Mouse (Mus musculus) forebrain, embryonic 11.5 days (tissue): ENCODE data around the gene C1qtnf7. TPM values are rescaled to one million over a fixed set of nuclear protein-coding genes. Genes with fewer than 3 reads are reported as not detected.

Source experiments
- ATAC-seq: fragments of 200-750 bp; cut with Nextera tagmentation; replicated peaks from 2 replicates; pipeline ENCODE4 v1.8.0; 2017; ENCODE audit warnings: moderate TSS enrichment; ENCODE audit not compliant: low FRiP score
- DNase-seq: peaks from one replicate; pipeline ENCODE4 v3.0.0-alpha.2; 2017; ENCODE audit warnings: low spot score
- H3K27ac ChIP-seq: fragments of 300-500 bp; sonication (generic); 2 replicates; pipeline ENCODE4 v1.5.1; 2014; ENCODE audit warnings: low read depth, low read length
- H3K27me3 ChIP-seq: fragments of 300-500 bp; sonication (generic); 2 replicates; pipeline ENCODE4 v1.6.1; 2014; ENCODE audit warnings: mild to moderate bottlenecking, low read length, mixed read lengths; ENCODE audit not compliant: control insufficient read depth, insufficient read depth
- H3K36me3 ChIP-seq: fragments of 300-500 bp; sonication (generic); 2 replicates; pipeline ENCODE4 v1.6.1; 2014; ENCODE audit warnings: mild to moderate bottlenecking, low read length, moderate library complexity, mixed read lengths; ENCODE audit not compliant: control insufficient read depth, insufficient read depth
- H3K4me1 ChIP-seq: fragments of 300-500 bp; sonication (generic); replicated peaks from 2 replicates; pipeline ENCODE4 v1.6.1; 2014; ENCODE audit warnings: low read length, mixed read lengths; ENCODE audit not compliant: control insufficient read depth, insufficient read depth
- H3K4me2 ChIP-seq: fragments of 300-500 bp; sonication (generic); 2 replicates; pipeline ENCODE4 v1.6.1; 2014; ENCODE audit warnings: low read depth, mild to moderate bottlenecking, low read length, moderate library complexity, mixed read lengths; ENCODE audit not compliant: severe bottlenecking
- H3K4me3 ChIP-seq: fragments of 300-500 bp; sonication (generic); 2 replicates; pipeline ENCODE4 v1.5.1; 2014; ENCODE audit warnings: low read depth, low read length
- H3K9ac ChIP-seq: fragments of 300-500 bp; sonication (generic); 2 replicates; pipeline ENCODE4 v1.6.1; 2014; ENCODE audit warnings: low read length
- H3K9me3 ChIP-seq: fragments of 300-500 bp; sonication (generic); 2 replicates; pipeline ENCODE4 v1.6.1; 2016; ENCODE audit warnings: low read length, mixed read lengths; ENCODE audit not compliant: control insufficient read depth
- WGBS: fragments of 180-500 bp; shearing (Covaris S2); extraction: QIAGEN DNeasy Blood & Tissue Kit; methylation state at CpG from one replicate; pipeline ENCODE4 v1.1.7; 2014; 5-methylcytosine and 5-hydroxymethylcytosine counted together
- polyA plus RNA-seq: library from polyadenylated mRNA; unstranded; fragments of >200 nt; fragmentation: Nextera tagmentation; extraction: Ambion mirVana; gene quantifications from 2 replicates; pipeline ENCODE4 v1.2.1, GENCODE M21; 2014

The C1qtnf7 gene
- polyA plus RNA-seq, 1 experiment from 2014 or later: 0.28 TPM

DNA sequence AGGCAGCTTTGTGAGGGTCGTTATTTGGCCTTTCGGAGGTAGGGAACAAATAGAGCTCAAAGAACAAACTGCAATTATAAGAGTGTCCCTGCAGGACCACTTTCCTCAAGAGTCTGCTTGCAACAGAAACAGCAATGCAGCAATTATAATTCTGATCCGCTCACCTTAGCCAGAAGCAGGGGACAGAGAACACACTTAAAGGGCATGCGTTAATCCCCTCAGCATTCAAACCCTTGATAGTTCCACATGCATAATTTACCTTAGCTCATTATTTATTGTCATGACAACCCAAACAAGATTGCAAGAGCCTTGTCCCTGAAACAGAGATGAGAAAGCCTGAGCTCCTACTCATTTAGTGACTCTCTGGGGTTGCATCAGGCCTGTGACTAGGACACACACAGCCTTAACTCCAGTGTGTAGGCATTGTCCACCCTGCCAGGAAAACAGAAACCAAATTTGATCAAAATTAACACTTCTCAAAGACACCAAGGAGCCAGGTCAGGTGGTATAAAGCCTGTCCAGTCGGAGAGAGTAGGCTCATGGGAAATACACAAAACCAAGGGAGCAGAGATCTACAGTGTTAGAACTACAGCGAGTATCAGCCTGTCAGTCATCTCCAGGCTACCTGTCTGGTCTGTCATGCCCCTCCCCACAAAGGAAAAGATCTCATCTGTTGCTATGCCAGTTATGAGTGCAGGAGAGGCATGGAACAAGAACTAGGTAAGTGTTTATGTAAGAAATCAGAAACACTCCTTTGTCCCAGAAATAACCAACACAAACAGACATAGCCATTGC lies 68.2 kb downstream of the C1qtnf7 start:
- no peak overlapping the region for H3K4me3 ChIP-seq
- H3K27ac ChIP-seq: no peak overlapping the region
- H3K9ac ChIP-seq: no peak overlapping the region
- DNase-seq (no peak), ATAC-seq (peak; percentile 67)
- 0 out of 2 replicates have a peak, but pooled peaks cover 2% of the 10 kb centered on the region for H3K4me1 ChIP-seq
- 49% methylated on average over 6 of the region's 6 CpGs for WGBS
- no peaks in the 10 kb centered on the region for H3K9me3 ChIP-seq
- H3K27me3 ChIP-seq: no peaks in the 10 kb centered on the region
- H3K4me2 ChIP-seq: no peak overlapping the region
- H3K36me3 ChIP-seq: no peaks in the 10 kb centered on the region

GRCm38 (mm10) chr5:43584464-43584863 lies 69.1 kb downstream of the C1qtnf7 start:
- H3K9me3 ChIP-seq: no peaks in the 10 kb centered on the region
- ATAC-seq (no peak), DNase-seq (no peak)
- H3K4me2 ChIP-seq: no peak overlapping the region
- H3K4me1 ChIP-seq: no peaks in the 10 kb centered on the region
- WGBS: 60% methylated on average over 1 of the region's 1 CpGs
- H3K27ac ChIP-seq: no peak overlapping the region
- no peaks in the 10 kb centered on the region for H3K27me3 ChIP-seq
- no peaks in the 10 kb centered on the region for H3K36me3 ChIP-seq
- no peak overlapping the region for H3K9ac ChIP-seq
- no peak overlapping the region for H3K4me3 ChIP-seq

DNA sequence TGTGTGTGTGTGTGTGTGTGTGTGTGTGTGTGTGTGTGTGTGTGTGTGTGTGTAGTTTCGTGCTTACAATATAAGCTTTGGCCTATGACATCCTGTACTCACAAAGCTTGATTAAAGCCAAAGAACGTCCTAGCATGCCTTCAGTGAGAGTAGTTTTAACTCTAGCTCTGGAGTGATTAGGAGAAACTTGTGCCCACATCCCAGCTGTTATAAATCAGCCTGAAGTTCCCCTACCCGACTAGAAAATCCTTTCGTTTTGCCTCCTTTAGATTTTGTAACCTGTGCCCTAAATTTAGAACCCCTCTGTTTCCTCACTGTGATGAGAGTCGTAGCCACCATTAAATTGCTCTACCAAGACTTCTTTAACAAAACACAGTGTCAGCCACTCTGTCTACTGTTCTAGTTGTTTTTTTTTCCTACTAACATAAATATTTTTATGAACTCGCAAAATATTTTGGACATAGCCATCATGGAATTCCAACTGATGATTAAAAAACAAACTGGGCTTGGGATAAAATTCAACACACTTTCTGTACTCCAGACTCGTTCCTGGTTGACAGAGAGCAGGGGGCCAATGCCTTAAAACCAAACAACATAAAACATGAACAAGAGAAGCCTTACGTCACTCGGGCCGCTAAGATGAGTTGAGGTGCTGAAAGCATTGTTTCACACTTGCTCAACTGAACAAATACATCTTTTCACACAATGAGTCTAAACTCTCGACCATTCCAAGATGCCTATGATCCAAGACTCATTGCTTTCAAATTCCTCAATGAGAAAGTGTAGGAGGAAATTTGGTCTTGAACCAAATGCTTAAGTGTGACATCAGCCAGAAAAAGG lies 70.3 kb downstream of the C1qtnf7 start:
- Histone ChIP-seq H3K9ac (no peak overlapping the region), H3K27me3 (no peaks in the 10 kb centered on the region), H3K9me3 (no peaks in the 10 kb centered on the region), H3K4me1 (no peaks in the 10 kb centered on the region), H3K36me3 (no peaks in the 10 kb centered on the region), H3K27ac (no peak overlapping the region), H3K4me2 (no peak overlapping the region), H3K4me3 (no peak overlapping the region)
- WGBS: 75% methylated on average over 11 of the region's 11 CpGs
- DNase-seq (no peak), ATAC-seq (no peak)

DNA sequence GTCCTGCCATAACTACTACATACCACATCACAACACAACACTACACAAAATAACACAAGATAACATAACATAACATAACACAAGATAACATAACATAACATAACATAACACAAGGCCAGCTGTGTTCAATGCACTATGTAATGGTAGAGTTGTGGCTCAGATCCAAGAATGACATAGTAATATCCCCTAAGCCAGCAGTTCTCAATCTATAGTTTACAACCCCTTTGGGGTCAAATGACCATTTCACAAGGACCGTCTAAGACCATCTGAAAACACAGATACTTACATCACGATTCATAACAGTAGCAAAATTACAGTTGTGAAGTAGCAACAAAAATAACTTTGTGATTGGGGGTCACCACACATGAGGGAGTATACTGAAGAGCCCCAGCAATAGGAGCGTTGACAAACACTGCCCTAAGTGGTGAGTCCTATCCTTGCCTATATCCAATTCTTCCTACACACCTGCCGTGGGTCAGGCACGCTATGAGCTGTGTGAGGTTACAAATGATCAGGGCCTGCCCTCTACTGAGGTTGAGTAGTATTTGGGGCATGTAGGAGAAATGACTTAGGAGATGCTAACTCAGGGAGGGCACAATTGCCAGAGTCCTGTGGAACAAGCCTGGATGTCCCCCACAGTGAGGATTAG lies 73.6 kb downstream of the C1qtnf7 start:
- no peak overlapping the region for H3K27ac ChIP-seq
- H3K4me3 ChIP-seq: no peak overlapping the region
- no peaks in the 10 kb centered on the region for H3K27me3 ChIP-seq
- no peak overlapping the region for H3K9ac ChIP-seq
- WGBS: 74% methylated on average over 5 of the region's 5 CpGs
- no peaks in the 10 kb centered on the region for H3K9me3 ChIP-seq
- ATAC-seq (no peak), DNase-seq (no peak)
- no peak overlapping the region for H3K4me2 ChIP-seq
- H3K4me1 ChIP-seq: no peaks in the 10 kb centered on the region
- no peaks in the 10 kb centered on the region for H3K36me3 ChIP-seq

DNA sequence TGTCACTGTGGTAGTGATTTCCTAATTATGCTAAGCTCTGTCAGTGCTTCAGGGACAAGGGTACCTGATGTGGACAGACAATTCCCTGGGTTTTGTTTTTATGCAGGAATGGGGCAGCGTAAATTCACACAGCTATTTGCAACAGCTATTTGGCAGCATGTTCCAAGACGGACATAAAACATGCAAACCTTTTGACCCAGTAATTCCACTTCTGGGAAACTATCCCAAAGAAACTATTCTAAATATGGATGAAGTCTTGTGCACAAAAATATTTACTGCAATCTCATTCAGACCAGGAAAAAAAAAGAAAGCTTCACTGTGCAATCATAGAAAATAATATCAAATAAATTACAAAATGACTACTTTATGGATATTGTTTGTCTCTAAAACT lies 74.1 kb downstream of the C1qtnf7 start:
- Histone ChIP-seq H3K9me3 (no peaks in the 10 kb centered on the region), H3K4me3 (no peak overlapping the region), H3K27me3 (no peaks in the 10 kb centered on the region), H3K27ac (no peak overlapping the region), H3K4me1 (no peaks in the 10 kb centered on the region), H3K4me2 (no peak overlapping the region), H3K36me3 (no peaks in the 10 kb centered on the region), H3K9ac (no peak overlapping the region)
- ATAC-seq: no peak
- no peak for DNase-seq
- WGBS: 31% methylated on average over 2 of the region's 2 CpGs

DNA sequence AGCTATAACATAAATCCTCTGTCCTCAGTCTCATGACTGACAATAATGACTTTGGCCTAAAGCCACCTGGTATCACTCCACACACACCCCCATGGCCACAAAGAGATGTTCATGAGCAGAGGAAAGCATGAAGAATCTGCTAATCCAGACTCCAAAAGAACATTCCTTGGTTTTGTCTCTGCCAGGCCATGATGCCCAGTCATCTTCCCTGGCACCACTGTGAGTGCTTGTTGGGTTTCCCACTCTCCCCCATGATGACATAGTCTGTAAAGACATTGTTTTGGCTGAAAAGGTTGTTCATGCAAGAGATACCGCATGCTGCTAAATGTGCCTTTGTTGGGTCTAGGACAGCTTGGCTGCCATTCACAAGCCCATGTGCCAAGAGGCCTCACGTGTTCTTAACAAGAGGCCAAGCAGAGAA lies 75.0 kb downstream of the C1qtnf7 start:
- WGBS: 91% methylated on average over 2 of the region's 2 CpGs
- no peak overlapping the region for H3K4me2 ChIP-seq
- no peak for ATAC-seq
- DNase-seq: no peak
- H3K27me3 ChIP-seq: no peaks in the 10 kb centered on the region
- no peak overlapping the region for H3K4me3 ChIP-seq
- no peak overlapping the region for H3K27ac ChIP-seq
- no peaks in the 10 kb centered on the region for H3K4me1 ChIP-seq
- no peak overlapping the region for H3K9ac ChIP-seq
- H3K36me3 ChIP-seq: no peaks in the 10 kb centered on the region
- H3K9me3 ChIP-seq: no peaks in the 10 kb centered on the region

DNA sequence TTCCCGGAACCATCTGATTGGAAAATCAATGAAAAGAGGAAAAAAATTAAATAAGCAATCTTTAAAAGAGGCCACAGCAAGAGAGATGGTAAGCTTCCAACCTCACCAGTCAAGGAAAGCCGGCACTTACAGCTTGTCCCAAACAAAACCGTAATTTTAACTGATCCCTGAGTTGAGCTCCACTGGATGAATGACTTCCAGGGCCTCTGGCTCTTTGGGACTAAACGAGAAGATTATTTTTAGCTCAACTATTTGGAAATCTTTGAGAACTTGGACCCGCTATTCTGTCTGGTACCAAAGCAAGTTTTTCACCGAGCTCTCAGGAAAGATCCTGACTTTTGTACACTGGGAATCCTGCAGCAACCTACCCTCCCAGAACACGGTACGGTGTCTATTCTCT lies 86.3 kb downstream of the C1qtnf7 start:
- Histone ChIP-seq H3K4me3 (no peak overlapping the region), H3K4me1 (no peaks in the 10 kb centered on the region), H3K9ac (no peak overlapping the region), H3K9me3 (no peaks in the 10 kb centered on the region), H3K36me3 (no peaks in the 10 kb centered on the region), H3K27me3 (no peaks in the 10 kb centered on the region), H3K27ac (no peak overlapping the region), H3K4me2 (no peak overlapping the region)
- ATAC-seq (no peak), DNase-seq (no peak)
- 87% methylated on average over 8 of the region's 8 CpGs for WGBS

DNA sequence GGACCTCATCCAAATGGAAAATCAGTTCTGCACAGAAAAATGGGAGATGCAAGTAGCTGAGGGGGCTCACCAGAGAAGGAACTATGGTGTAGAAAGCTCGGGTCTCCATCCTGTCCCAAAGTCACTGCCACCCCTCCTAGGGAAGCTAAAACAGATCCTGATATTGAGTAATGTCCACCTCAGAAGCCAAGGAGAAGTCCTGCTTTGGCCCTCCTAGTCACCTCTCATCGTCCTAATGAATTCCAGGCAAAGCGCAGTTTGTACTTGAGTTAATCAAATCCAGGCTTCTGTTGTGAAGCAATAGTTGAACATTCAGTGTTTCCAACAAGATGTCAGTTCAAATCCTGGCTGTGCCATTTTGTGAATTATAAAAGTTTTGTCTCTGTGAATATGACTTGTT lies 87.2 kb downstream of the C1qtnf7 start:
- no peaks in the 10 kb centered on the region for H3K27me3 ChIP-seq
- H3K36me3 ChIP-seq: no peaks in the 10 kb centered on the region
- DNase-seq (no peak), ATAC-seq (no peak)
- WGBS: 90% methylated on average over 3 of the region's 3 CpGs
- no peak overlapping the region for H3K9ac ChIP-seq
- no peaks in the 10 kb centered on the region for H3K9me3 ChIP-seq
- H3K4me1 ChIP-seq: no peaks in the 10 kb centered on the region
- no peak overlapping the region for H3K27ac ChIP-seq
- H3K4me3 ChIP-seq: no peak overlapping the region
- no peak overlapping the region for H3K4me2 ChIP-seq
